Mouse (Mus musculus): ENCODE results near the gene Lexm. TPM values are rescaled to one million over a fixed set of nuclear protein-coding genes. Genes with fewer than 3 reads are reported as not detected.

Gene Lexm
- polyA plus RNA-seq, 1 experiment from 2014 or later, result 0.23 TPM

GRCm38 (mm10) chr4:106569680-106570079, 47.4 kb downstream of the Lexm start:
- Histone ChIP-seq H3K27ac (no peak overlapping the region), H3K27me3 (replicated peaks) (no peaks in the 10 kb centered on the region), H3K36me3 (peaks cover 90% of the 10 kb centered on the region), H3K4me3 (no peak overlapping the region), H3K9me3 (no peaks in the 10 kb centered on the region), H3K4me2 (replicated peaks) (no peak overlapping the region), H3K9ac (no peak overlapping the region), H3K4me1 (no peaks in the 10 kb centered on the region)
- no peak for ATAC-seq (ENCODE audit: low FRiP score, low read depth)
- 93% methylated on average over 4 of the region's 4 CpGs for WGBS

- no peak for ATAC-seq (ENCODE audit: low FRiP score, low read depth)
- Histone ChIP-seq H3K36me3 (peaks cover 47% of the 10 kb centered on the region), H3K27me3 (replicated peaks) (no peaks in the 10 kb centered on the region), H3K27ac (no peak overlapping the region), H3K4me2 (replicated peaks) (peak overlapping the region; percentile 97), H3K9me3 (no peaks in the 10 kb centered on the region), H3K9ac (no peak overlapping the region), H3K4me3 (no peak overlapping the region), H3K4me1 (peaks cover 36% of the 10 kb centered on the region)
- 89% methylated on average over 11 of the region's 11 CpGs for WGBS
Observed at GRCm38 (mm10) chr4:106564161-106564560, 52.9 kb downstream of the Lexm start.

- H3K36me3 ChIP-seq, result peaks cover 41% of the 10 kb centered on the region
- no peaks in the 10 kb centered on the region for H3K9me3 ChIP-seq
- H3K9ac ChIP-seq, result peak overlapping the region; percentile 88
- peak overlapping the region; percentile 92 for H3K4me3 ChIP-seq
- H3K27me3 ChIP-seq (replicated peaks), result no peaks in the 10 kb centered on the region
- peak overlapping the region; percentile 97 for H3K4me2 ChIP-seq (replicated peaks)
- H3K27ac ChIP-seq, result no peak overlapping the region
- no peak for ATAC-seq (ENCODE audit: low FRiP score, low read depth)
- 64% methylated on average over 9 of the region's 9 CpGs for whole genome bisulfite sequencing
- peaks cover 36% of the 10 kb centered on the region for H3K4me1 ChIP-seq
Observed at GRCm38 (mm10) chr4:106562837-106563790, 53.9 kb downstream of the Lexm start.

GRCm38 (mm10) chr4:106562006-106562405, 55.0 kb downstream of the Lexm start:
- no peak overlapping the region for H3K27ac ChIP-seq
- H3K4me3 ChIP-seq, result peak overlapping the region; percentile 92
- no peaks in the 10 kb centered on the region for H3K9me3 ChIP-seq
- ATAC-seq (ENCODE audit: low FRiP score, low read depth), result no peak
- H3K9ac ChIP-seq, result peak overlapping the region; percentile 88
- peaks cover 36% of the 10 kb centered on the region for H3K4me1 ChIP-seq
- 16% methylated on average over 6 of the region's 6 CpGs for WGBS
- peak overlapping the region; percentile 97 for H3K4me2 ChIP-seq (replicated peaks)
- no peaks in the 10 kb centered on the region for H3K27me3 ChIP-seq (replicated peaks)
- peaks cover 30% of the 10 kb centered on the region for H3K36me3 ChIP-seq

- no peaks in the 10 kb centered on the region for H3K9me3 ChIP-seq
- peaks cover 21% of the 10 kb centered on the region for H3K36me3 ChIP-seq
- WGBS, result under 1% methylated on average over 89 of the region's 89 CpGs
- no peaks in the 10 kb centered on the region for H3K27me3 ChIP-seq (replicated peaks)
- peak within 1 kb of the TSS; percentile 97 for H3K4me2 ChIP-seq (replicated peaks)
- H3K4me3 ChIP-seq, result peak within 1 kb of the TSS; percentile 92
- ATAC-seq (ENCODE audit: low FRiP score, low read depth), result peak; percentile 99
- peaks cover 36% of the 10 kb centered on the region for H3K4me1 ChIP-seq
- peak within 1 kb of the TSS; percentile 88 for H3K9ac ChIP-seq
- peak within 1 kb of the TSS; percentile 57 for H3K27ac ChIP-seq
Observed at GRCm38 (mm10) chr4:106560846-106561781, 55.9 kb downstream of the Lexm start, which contains the start of gene Dhcr24. Gene Dhcr24, plus strand, starts transcription at chr4:106561038.

GRCm38 (mm10) chr4:106560213-106560845, 56.7 kb downstream of the Lexm start:
- 1% methylated on average over 20 of the region's 20 CpGs for WGBS
- ATAC-seq (ENCODE audit: low FRiP score, low read depth), result peak; percentile 4; the same call in 1 of the 2 replicates
- peaks cover 36% of the 10 kb centered on the region for H3K4me1 ChIP-seq
- peak overlapping the region; percentile 44 for H3K9ac ChIP-seq
- H3K4me2 ChIP-seq (replicated peaks), result peak overlapping the region; percentile 97
- H3K27me3 ChIP-seq (replicated peaks), result no peaks in the 10 kb centered on the region
- peak overlapping the region; percentile 57 for H3K27ac ChIP-seq
- peak overlapping the region; percentile 92 for H3K4me3 ChIP-seq
- peaks cover 13% of the 10 kb centered on the region; the same call in 1 of the 2 replicates for H3K36me3 ChIP-seq
- no peaks in the 10 kb centered on the region for H3K9me3 ChIP-seq

- WGBS, result 30% methylated on average over 13 of the region's 13 CpGs
- Histone ChIP-seq H3K4me2 (replicated peaks) (peak overlapping the region; percentile 97), H3K9me3 (no peaks in the 10 kb centered on the region), H3K36me3 (peaks cover 7% of the 10 kb centered on the region; the same call in 1 of the 2 replicates), H3K4me3 (no peak overlapping the region), H3K27ac (no peak overlapping the region), H3K27me3 (replicated peaks) (no peaks in the 10 kb centered on the region), H3K9ac (no peak overlapping the region), H3K4me1 (peaks cover 36% of the 10 kb centered on the region)
- no peak for ATAC-seq (ENCODE audit: low FRiP score, low read depth)
Observed at GRCm38 (mm10) chr4:106559343-106560212, 57.5 kb downstream of the Lexm start.

- no peak overlapping the region for H3K4me3 ChIP-seq
Observed at GRCm38 (mm10) chr4:106557978-106558377, 59.1 kb downstream of the Lexm start.

GRCm38 (mm10) chr4:106557262-106557661, 59.8 kb downstream of the Lexm start:
- Histone ChIP-seq H3K27me3 (replicated peaks) (no peaks in the 10 kb centered on the region), H3K4me2 (replicated peaks) (no peak overlapping the region), H3K9me3 (no peaks in the 10 kb centered on the region), H3K9ac (no peak overlapping the region), H3K4me1 (peaks cover 16% of the 10 kb centered on the region), H3K27ac (no peak overlapping the region), H3K36me3 (no peaks in the 10 kb centered on the region), H3K4me3 (no peak overlapping the region)
- no peak for ATAC-seq (ENCODE audit: low FRiP score, low read depth)
- 91% methylated on average over 5 of the region's 5 CpGs for WGBS

More at GRCm38 (mm10) chr4:106557978-106558377, 59.1 kb downstream of the Lexm start:
- Histone ChIP-seq H3K36me3 (no peaks in the 10 kb centered on the region), H3K27me3 (replicated peaks) (no peaks in the 10 kb centered on the region), H3K4me2 (replicated peaks) (no peak overlapping the region), H3K4me1 (peaks cover 23% of the 10 kb centered on the region), H3K9ac (no peak overlapping the region), H3K9me3 (no peaks in the 10 kb centered on the region), H3K27ac (no peak overlapping the region)
- WGBS, result no CpG with 5 or more reads among the region's 1 CpGs
- ATAC-seq (ENCODE audit: low FRiP score, low read depth), result no peak

GRCm38 (mm10) chr4:106550516-106551166, 66.4 kb downstream of the Lexm start:
- Histone ChIP-seq H3K9ac (no peak overlapping the region), H3K36me3 (no peaks in the 10 kb centered on the region), H3K27me3 (replicated peaks) (no peaks in the 10 kb centered on the region), H3K4me1 (no peaks in the 10 kb centered on the region; the same call in 1 of the 2 replicates), H3K9me3 (no peaks in the 10 kb centered on the region), H3K4me3 (no peak overlapping the region), H3K4me2 (replicated peaks) (no peak overlapping the region), H3K27ac (no peak overlapping the region)
- no peak for ATAC-seq (ENCODE audit: low FRiP score, low read depth)
- 84% methylated on average over 8 of the region's 8 CpGs for WGBS

Data from neural tube, embryonic 12.5 days (tissue).